Mouse (Mus musculus) heart, postnatal 0 days (tissue): ENCODE measurements around the gene Nanos3.

ENCODE experiments used
- CTCF ChIP-seq: IDR thresholded peaks from 2 replicates; pipeline ENCODE4 v1.5.1; 2016; ENCODE audit warnings: antibody characterized with exemption, control low read depth, low read depth
- EP300 ChIP-seq: IDR thresholded peaks from 2 replicates; pipeline ENCODE4 v1.6.1; 2016; ENCODE audit warnings: antibody characterized with exemption, low read depth

GRCm38 (mm10) chr8:84183261-84184084, 1.5 kb downstream of the Nanos3 start:
- TF ChIP-seq CTCF, result no peak
- TF ChIP-seq EP300, result no peak
